In genomic region chr2:125782719-125783109, GRCm38 (mm10) we compare ENCODE assay signal across 8 mouse cellular contexts. TPM values are rescaled to one million over a fixed set of nuclear protein-coding genes. Genes with fewer than 3 reads are reported as not detected.
A peak's percentile ranks its signal among the peaks of the same experiment; 100 is the strongest.
DNase-seq lines count a peak whose midpoint lies in the region; ATAC-seq lines count a peak whose summit lies in the region.

Gene Secisbp2l (minus strand): TSS chr2:125782870.

- H3K4me1 ChIP-seq in hindbrain, embryonic 12.5 days, result peaks cover 23% of the 10 kb centered on the region

- H3K36me3 ChIP-seq in hindbrain, embryonic 12.5 days, result no peaks in the 10 kb centered on the region

- no peaks in the 10 kb centered on the region for H3K27me3 ChIP-seq in hindbrain, embryonic 12.5 days

- DNase-seq in Muller cell, postnatal 12 days (ENCODE audit: inconsistent ontology term), result peak; percentile 96
- DNase-seq in cerebellum, adult 9-11 months, result peak; percentile 95
- peak; percentile 86 to 92 for DNase-seq in frontal cortex, postnatal 10 days (ENCODE audit: low spot score in 2 of 2)
- peak; percentile 89 to 95 for DNase-seq in layer of hippocampus, postnatal 25 days (ENCODE audit: extremely low spot score in 1 of 2, low spot score in 1 of 2)
- peak; percentile 95 for DNase-seq in lung, postnatal 25 days (ENCODE audit: low spot score)
- peak; percentile 89 for DNase-seq in retina, embryonic 14.5 days (ENCODE audit: low spot score)
- DNase-seq in thymus, postnatal 4 days, result peak; percentile 91

- H3K27ac ChIP-seq in hindbrain, embryonic 12.5 days, result peak within 1 kb of the TSS; percentile 87

- H3K9me3 ChIP-seq in hindbrain, embryonic 12.5 days (replicated peaks), result no peaks in the 10 kb centered on the region

- H3K4me2 ChIP-seq in hindbrain, embryonic 12.5 days (replicated peaks), result peak within 1 kb of the TSS; percentile 62

- H3K9ac ChIP-seq in hindbrain, embryonic 12.5 days, result peak within 1 kb of the TSS; percentile 92

- peak; percentile 96 for ATAC-seq in hindbrain, embryonic 12.5 days (ENCODE audit: low FRiP score)

- H3K4me3 ChIP-seq in hindbrain, embryonic 12.5 days, result peak within 1 kb of the TSS; percentile 92

- WGBS in hindbrain, embryonic 12.5 days, result 2% methylated on average over 25 of the region's 28 CpGs

RNA-seq across cellular contexts. Expression of gene Secisbp2l, which starts in this region (rescaled TPM):
- polyA plus RNA-seq in hindbrain, embryonic 12.5 days (2016; fragmentation: Nextera tagmentation; extraction: Ambion mirVana), result 32.3 and 33.5 TPM in 2 replicates
- 100 to 1,000 TPM; 107 to 116 TPM for total RNA-seq in layer of hippocampus, postnatal 25 days (2021)

Comparison
In these comparisons a context has a peak if more than half of its experiments do, and no peak if none do; other contexts are left out.
1. Peak in every context shown above with its lines: DNase-seq, ATAC-seq, H3K4me3 ChIP-seq and H3K27ac ChIP-seq.